Mouse (Mus musculus): ENCODE data around the gene Ano4.

The Ano4 gene

DNA sequence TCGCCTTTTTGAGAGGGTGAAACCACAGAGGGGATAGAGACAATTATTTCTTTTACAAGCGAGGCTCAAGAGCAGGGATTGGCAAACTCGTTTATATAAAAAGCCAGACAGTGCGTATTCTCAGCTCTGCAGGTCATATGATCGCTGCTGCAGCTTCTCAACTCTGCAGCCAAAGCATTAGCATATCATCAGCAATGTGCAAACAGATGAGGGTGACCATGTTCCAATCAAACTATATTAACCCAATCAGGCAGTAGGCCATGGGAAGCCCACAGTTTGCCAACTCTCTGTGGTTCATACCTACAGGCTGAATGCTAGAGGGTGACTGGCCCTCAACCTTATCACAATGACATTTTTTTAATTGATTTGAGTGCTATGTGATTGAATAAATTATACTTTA lies 64.2 kb downstream of the Ano4 start:
- no peak for DNase-seq (ENCODE audit: low spot score)

- DNase-seq (ENCODE audit: low spot score), result no peak
Observed at GRCm38 (mm10) chr10:89273001-89273680, 71.4 kb downstream of the Ano4 start.

GRCm38 (mm10) chr10:89267312-89267711 lies 77.2 kb downstream of the Ano4 start:
- DNase-seq (ENCODE audit: low spot score), result no peak

GRCm38 (mm10) chr10:89263396-89263795 lies 81.2 kb downstream of the Ano4 start:
- no peak for DNase-seq (ENCODE audit: low spot score)

DNA sequence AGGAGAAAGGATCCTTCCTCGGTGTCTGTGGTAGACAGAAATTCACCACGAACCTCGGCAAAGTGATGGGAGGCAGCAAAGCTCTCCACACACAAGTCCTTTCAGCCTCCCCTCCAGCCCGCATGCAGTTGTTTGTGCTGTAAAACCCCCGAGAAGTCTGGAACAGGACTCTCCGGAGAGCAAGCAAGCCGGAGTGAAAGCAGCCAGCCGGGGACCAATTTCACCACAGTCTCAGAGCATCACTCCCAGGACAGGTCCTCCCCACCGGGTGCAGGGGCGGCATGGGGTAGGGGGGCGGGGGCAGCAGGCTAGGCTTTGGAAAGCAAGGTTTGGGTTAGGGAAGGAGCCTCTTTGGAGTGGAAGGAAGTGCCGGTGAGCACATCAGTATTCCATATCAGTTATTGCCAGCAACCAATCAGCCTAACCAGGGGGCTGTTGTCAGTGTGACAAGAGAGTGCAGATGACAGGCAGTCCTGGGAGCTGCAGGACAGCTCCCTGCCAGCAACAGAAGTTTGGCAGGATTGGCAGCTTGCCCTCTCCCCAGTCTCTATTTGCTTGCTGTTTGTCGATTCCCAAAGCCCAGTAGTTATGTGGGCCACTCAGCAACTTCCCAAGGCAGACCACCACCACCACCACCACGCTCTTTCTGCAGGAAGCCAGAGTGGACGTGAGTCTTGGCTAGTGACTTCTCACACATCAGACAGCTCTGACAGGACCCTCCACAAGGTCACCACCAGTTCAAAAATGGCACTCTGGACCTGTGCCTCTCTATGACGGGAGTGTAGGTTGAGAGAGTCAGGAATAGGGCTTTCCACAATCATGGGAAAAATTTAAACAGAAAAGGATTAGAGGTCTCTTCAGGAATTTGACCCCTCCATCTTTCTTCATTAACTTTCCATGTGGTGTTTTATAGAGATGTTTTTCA lies 86.8 kb downstream of the Ano4 start:
- DNase-seq (ENCODE audit: low spot score), result no peak

GRCm38 (mm10) chr10:89256762-89257456 lies 87.7 kb downstream of the Ano4 start:
- peak; percentile 43 for DNase-seq (ENCODE audit: low spot score)

DNA sequence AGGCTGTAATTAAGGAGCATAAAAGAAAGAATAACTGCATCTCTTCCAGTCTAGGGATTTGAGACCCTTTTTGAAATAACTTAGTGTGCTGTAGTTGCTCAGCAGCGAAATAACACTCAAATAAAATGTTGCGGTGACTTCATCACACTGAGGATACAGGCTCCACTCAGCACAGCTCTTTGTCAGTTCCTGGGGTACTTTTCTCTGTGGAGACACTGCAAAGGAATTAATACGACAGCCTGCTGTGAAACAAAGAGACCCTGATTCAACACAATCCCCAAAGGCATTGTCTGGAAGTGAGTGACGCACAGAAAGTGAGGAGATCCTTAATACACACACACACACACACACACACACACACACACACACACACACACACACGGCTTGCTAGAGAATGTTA lies 89.8 kb downstream of the Ano4 start:
- DNase-seq (ENCODE audit: low spot score), result no peak

DNA sequence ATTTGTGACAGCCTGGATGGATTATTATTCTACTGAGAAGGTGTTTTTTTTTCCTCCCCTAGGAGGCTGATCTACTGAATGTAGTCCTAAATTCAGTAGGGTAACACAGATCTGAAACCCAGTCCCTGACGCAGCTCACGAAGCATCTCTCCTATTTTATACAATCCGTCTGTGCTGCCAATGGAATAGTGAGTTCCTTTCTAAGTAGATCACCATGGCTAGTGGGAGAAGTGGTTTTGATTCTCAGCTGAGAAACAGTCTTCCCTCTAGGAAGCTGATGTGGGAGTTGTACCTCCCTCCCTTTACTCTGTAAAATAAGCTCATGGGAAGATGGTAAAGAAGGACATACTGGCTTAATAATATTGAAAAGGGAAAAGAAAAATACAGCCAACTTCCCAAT lies 90.8 kb downstream of the Ano4 start:
- no peak for DNase-seq (ENCODE audit: low spot score)

DNA sequence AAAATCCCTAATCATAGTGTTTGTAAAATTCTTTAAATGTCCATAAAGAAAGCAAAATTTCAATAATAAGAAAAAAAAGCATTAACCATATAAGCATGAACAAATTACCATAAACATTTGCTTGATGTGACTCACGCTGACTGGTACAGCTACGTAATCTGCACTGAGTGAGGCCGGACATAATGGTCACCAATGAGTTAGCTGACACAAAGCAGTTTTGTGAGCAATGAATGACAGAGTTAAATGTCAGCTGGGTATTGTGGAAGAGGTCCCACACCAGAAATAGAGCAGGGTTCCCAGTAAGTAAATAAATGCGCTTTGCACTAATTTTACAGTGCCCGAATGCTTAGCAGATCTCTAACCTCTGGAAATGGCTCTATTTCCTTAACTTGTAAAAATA lies 91.9 kb downstream of the Ano4 start:
- peak; percentile 32 for DNase-seq (ENCODE audit: low spot score)

GRCm38 (mm10) chr10:89243808-89244207 lies 100.8 kb downstream of the Ano4 start:
- no peak for DNase-seq (ENCODE audit: low spot score)

GRCm38 (mm10) chr10:89224524-89224923 lies 120.0 kb downstream of the Ano4 start:
- DNase-seq (ENCODE audit: low spot score), result no peak

DNA sequence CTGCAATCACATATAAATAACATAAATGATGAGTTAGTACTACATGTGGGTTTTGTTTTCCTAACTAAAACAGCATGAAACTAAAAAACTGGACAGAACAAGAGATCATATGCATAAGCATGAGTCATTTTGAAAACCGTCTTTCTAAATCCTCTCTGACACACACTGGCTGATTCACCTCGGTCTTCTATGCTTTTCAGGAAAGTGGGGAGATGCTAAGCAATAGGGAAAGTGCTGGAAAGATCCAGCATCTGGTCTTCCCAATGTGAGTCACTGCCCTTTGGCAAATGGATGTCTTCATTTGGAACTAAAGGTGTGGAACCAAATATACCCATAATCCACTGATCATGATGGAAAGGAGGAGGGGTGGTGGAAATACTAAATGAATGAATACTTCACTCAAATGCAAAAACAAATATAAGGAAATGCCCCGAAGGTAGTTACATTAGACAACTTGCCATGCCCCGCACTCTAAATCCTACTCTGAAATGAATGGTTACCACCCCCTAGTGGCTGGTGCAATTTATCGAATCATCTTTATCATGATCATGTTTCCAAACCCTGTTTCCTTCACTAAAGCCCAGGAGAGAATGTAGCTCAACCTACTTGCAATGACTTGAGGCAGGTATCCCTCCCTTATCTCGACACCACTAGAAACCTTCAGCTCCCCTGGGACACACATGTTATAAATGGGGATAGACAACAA lies 122.1 kb downstream of the Ano4 start:
- DNase-seq (ENCODE audit: low spot score), result no peak

- no peak for DNase-seq (ENCODE audit: low spot score)
Observed at GRCm38 (mm10) chr10:89216078-89216477, 128.5 kb downstream of the Ano4 start.

GRCm38 (mm10) chr10:89205858-89206257 lies 138.7 kb downstream of the Ano4 start:
- no peak for DNase-seq (ENCODE audit: low spot score)

GRCm38 (mm10) chr10:89196444-89196843 lies 148.1 kb downstream of the Ano4 start:
- no peak for DNase-seq (ENCODE audit: low spot score)

GRCm38 (mm10) chr10:89195068-89195467 lies 149.5 kb downstream of the Ano4 start:
- DNase-seq (ENCODE audit: low spot score), result no peak

- DNase-seq (ENCODE audit: low spot score), result no peak
Observed at GRCm38 (mm10) chr10:89194440-89194839, 150.1 kb downstream of the Ano4 start.

DNA sequence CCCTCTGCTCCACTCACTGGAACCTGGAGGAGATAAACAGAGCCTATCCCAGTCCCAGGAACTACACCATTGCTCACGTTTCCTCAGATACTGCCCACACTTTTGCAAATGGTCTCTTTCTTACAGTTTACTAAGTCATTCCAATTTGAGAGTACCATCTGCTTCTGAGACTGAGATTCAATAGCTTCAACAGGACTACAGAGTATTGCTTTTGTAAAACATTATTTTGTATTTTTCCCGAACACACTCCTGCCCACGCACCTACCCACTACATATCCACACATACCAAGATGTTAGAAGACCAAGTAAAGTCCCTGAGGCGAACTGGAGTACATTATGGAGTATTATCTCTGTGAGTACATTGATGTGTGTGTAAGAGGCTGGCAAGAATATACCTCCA lies 166.6 kb downstream of the Ano4 start:
- DNase-seq (ENCODE audit: low spot score), result peak; percentile 23

GRCm38 (mm10) chr10:89164533-89164932 lies 180.0 kb downstream of the Ano4 start:
- DNase-seq (ENCODE audit: low spot score), result no peak

GRCm38 (mm10) chr10:89155502-89155901 lies 189.1 kb downstream of the Ano4 start:
- no peak for DNase-seq (ENCODE audit: low spot score)

- DNase-seq (ENCODE audit: low spot score), result no peak
Observed at GRCm38 (mm10) chr10:89154797-89155465, 189.6 kb downstream of the Ano4 start.

GRCm38 (mm10) chr10:89149166-89149565 lies 195.4 kb downstream of the Ano4 start:
- DNase-seq (ENCODE audit: low spot score), result no peak

All from left cerebral cortex, adult 11 months (tissue).